Mouse (Mus musculus) retina, adult 2 months (tissue): ENCODE measurements around the gene Gm13697.

Source experiments
- DNase-seq: peaks from one replicate; pipeline ENCODE4 v3.0.0-alpha.2; 2012; ENCODE audit warnings: low read depth, low spot score

The Gm13697 gene

GRCm38 (mm10) chr2:84032505-84032904, 48.0 kb downstream of the Gm13697 start:
- no peak for DNase-seq

DNA sequence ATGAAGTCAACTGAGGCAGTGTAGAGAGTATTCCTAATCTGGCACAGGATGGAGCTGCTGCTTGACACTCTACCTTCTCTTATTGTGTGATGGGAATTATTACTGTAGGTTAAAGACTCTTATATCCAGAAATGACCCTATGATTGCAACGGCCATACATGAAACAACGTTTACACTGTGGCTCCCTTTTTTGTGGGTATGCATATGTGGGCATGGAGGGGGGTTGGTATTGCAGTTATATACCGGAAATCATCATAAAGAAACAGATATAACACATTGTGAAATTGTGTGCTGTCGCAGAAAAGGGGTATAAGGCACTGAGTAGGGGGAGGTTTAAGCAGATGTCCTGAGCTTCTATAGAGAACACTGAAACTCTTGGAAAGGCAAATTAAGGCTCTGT, 51.5 kb downstream of the Gm13697 start:
- DNase-seq: no peak
